Mouse (Mus musculus) skeletal muscle tissue, adult 2 months (tissue): ENCODE results near the gene Hivep2.

ENCODE experiments used
- DNase-seq: peaks from one replicate; pipeline ENCODE4 v3.0.0-alpha.2; 2012; ENCODE audit warnings: low read depth, low spot score

Hivep2 gene

DNA sequence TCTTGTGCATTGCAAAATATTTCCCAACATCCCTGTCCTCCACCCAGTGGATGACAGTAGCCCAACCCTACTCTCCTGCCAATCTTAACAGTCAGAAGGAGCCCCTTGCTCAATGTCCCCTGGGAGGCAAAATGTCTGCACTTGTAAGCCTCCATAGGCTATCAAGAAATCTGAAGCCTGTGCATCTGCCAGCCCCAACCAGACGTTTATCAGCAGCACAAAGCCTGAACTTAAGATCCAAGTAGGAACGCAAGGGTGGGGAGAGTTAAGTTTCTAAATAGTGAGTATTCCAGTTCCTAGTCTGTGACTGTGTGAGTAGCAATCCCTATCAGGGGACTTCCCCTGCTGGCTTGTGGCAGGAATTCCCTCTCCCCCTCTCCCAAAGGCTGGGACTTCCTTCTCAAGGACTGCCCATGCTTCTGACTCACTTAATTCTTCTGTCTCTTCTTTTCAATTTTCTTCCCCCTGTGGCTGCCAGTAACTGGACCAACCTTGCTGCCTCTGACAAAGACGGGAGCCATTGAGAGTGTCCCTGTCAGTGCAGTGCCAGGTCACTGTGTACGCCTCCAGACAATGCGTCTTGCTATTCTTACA lies 82.5 kb downstream of the Hivep2 start:
- DNase-seq, result peak; percentile 64

DNA sequence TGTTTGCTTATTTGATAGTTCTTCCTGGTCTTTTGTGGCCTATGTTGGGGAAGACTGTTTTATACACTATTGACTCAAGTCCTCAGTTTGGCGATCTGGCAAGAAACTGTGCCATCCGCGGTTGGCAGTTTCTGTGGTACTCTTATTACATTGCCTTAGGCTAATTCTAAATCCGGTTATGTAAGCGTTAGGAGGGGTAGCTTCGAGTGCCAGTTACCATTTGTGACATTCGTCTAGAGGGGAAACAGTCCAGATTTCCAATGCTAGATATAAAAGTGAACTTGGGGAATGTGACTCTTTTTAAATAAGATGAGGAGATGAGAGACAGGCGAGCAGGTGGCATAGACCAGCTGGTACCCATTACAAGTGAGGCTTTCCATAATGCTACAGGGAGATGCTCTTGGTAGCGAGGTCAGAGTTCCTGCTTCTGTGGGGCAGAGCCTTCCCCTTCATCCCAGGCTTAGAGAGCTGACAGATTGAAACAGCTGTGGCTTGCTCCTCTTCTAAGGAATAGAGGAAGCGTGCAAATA lies 83.1 kb downstream of the Hivep2 start:
- DNase-seq, result peak; percentile 75

DNA sequence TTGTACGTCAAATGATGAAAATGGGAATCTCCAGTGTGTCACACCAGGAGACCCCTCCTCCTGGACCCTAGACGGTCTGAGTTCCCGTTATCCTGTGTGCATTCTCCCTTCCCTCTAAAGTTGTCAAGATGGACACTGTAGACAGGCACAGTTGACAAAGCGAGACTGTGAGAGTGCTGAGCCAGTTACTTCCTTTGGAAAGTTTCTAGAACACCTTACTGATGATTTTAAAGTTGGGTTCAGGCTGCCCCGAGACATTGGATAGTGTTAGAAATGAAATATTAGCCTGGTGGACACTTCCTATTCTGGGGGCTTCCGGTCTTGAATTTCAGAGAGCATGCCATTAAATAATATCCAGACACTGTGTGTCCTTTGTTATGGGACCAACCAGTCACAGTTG lies 83.8 kb downstream of the Hivep2 start:
- DNase-seq, result no peak

DNA sequence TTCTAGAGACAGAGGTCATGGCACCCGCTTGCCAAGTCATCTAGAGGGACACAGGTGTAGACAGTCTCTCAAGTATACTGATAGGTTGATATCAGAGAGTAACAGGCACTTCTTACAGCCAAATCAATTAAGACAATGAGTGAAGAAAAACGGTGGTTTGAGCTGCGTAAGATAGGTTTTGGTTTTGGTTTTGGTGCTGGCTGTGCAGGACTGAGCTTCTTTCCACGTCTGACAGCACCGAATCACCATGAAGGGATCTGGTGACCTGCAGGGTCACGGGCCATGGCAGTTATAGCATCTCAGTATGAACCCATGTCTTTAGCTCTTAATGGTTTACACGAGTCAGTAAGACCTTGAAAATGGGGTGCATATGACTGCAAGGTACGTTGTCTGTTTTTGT lies 84.7 kb downstream of the Hivep2 start:
- DNase-seq, result no peak

DNA sequence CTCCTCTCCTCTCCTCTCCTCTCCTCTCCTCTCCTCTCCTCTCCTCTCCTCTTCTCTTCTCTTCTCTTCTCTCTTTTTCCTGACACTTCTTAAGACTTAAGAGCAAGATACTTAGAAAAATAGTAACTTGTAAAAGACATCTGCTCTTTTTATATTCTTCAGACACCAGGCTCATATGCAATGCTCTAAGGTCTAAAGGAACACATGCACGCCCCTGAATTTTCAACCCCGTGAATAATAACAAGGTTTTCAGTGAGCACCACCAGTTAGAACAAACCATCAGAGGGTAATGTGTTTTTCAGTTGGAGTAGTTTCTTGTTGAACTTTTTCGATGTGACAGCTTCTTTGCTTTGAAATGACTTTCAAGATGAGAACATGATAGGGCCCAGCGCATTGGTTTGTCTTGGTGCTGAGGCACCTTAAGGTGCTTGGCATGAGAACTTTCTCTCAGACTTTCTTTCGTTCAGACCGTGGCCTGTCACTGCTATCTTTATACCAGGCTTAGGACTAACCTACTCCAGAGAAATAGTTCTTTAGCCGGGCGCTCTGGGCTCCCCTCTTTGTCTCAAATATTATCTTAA lies 86.3 kb downstream of the Hivep2 start:
- no peak for DNase-seq

DNA sequence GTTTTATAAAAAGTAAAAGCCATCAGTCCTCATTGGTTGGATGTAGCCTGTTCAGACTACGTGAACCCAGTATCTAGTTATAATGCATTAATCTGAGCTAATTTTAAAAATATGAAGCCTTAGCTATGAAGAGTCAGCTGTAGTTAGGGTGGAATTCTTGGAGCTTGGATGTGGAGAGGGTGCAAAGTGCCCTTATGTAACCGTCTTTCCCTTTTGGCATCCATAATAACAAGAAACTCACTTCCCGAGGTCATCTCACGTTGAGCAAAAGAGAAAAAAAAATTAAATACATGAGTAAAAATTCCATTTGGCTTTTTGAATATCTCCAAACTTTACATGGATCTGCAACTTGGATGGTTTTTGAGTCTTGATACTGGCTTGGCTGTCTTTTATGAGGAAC lies 89.0 kb downstream of the Hivep2 start:
- no peak for DNase-seq

DNA sequence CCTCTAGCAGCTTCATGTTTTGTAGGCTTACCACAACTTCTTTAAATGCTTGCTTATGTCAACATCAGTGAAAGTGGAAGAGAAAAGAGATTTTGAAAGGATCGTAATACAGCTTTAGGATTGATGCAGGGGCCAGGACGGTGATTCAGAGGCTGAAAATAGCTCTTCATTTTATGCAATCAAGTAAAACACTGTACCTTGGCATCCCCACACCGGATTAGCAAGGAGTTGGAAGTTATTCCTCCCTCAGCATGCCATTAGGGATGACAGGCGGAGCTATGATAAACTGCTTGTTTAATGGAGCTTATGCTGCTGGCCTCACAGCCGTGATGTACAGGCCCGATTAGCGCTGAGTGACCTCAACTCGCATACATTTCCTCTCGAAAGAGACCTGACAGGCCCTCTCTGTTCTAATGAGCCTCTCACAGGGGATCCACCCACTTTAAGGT lies 89.7 kb downstream of the Hivep2 start:
- DNase-seq, result peak; percentile 80

DNA sequence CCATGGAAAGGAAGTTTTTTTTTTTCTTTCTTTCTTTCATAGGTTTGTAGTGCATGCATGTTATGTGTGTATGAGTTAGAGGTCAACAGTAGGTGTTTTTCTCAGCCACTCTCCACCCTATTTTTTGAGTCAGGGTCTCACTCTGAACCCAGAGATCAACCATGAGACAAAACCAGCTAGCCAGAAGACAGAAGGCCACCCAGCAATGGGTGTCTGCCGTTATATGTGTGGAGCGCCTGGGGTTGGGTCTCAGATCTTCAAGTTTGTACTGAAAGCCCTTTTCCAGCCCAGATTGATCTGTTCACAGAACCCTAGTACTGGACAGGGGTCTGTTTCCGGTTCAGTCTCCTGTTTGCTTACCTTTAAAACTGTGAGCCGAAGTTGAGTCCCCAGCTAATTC lies 90.2 kb downstream of the Hivep2 start:
- no peak for DNase-seq

DNA sequence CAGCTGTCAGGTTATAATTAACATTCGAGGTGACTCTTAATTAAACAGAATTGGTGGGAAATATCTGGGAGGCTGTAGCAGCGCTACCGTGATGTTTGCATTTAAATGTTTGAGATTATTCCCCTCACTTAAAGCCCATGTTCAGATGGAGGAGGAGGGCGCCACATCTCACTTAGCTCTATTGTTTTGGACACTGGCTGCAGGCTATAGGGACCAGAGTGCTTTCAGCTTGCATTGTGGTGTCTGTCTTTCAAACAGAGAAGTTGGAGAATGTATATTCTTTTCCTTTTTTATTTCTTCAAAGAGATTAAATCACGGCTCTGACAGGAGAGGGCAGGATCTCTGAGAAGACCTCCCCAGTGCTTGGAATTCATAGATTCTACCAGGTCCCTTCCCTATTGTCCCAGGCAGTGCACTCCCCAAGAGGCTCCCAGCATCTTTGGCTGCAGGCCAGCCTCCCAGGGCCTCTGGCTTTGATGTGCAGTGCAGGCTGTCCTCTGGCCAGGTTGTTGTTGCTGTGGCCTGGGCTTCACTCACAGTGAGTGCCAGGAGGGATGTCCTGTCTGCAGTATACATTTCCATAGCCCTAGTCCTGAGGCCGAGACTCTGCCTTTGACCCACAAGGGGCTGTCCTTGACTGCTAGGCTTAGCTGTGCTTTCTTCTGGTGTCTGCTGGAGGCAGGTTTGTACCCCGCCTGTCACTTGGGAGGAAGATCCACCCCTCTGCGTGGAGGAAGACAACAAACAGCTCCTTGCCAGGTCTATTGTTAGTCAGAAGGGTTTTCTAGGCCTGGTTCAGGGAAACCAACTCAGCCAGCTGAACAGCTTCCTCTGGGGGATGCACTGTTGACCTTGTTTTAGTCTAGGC lies 90.9 kb downstream of the Hivep2 start:
- DNase-seq, result peak; percentile 84

DNA sequence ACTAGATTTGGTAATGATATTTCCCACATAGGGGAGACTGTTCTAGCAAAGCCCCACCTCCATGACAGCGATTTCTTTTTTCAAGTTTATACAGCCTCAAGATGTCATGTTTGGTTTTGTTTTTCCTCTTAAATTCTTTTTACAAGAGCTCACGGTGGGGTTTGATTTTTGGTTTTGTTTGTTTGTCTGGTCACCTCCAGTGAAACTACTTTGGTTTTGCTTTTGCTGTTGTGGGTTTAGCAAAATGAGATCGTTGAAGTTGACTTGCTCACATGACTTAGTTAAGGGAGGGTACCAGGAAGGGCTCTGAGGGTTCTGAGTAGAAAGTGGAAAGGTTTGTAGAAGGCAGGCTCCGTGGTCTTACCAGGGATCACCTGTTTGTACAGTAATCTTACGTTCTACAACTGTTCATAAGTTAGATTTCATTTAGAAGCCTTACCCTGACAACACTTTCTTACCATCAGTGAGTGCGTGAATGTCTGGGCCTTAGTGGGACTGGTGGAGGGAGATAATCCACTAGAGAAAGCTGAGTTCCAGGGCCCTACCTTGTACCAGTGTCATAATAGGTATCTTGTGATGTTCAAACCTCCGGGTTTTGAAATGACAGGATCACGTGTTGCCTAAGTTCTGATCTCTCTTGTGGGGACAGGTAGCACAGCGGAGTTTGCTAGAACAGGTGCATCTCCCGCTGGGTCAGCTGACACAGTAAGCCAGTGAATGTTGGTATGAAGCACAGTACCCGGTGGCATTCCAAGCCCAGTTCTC lies 92.1 kb downstream of the Hivep2 start:
- no peak for DNase-seq

DNA sequence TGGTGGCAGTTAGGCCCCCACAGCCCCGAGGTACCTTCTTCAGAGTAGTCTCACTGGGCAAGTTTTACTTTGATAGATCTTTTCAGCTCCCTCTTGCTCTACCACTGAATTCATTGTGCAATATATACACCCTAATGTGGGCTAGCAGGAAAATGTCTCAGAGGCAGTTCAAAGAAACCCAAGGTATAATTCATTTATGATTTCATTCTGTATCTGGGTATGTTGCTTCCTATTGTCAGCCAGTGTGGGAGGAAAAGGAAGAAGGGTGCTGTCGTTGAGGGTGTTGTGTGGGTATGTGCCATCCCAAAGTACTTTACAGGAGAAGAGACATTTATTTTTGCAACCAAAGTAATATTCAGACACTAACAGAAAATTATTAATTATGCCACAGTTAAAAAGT lies 92.9 kb downstream of the Hivep2 start:
- no peak for DNase-seq

DNA sequence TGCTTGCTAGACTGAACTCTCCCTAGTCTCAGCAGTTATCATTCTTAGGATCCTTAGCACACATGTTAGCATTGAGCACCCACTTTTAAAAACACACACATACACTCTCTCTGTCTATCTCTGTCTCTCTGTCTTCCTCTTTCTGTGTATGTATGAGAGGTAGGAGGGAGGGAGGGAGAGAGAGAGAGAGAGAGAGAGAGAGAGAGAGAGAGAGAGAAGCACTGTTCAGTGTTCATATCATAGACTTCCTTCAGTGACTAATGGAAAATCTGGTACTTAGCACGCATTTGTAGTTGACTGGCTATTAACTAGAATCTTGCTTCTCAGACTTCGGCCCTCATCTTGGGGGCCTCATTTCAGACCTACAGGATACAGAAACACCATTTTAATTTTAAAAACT lies 93.7 kb downstream of the Hivep2 start:
- DNase-seq, result no peak

DNA sequence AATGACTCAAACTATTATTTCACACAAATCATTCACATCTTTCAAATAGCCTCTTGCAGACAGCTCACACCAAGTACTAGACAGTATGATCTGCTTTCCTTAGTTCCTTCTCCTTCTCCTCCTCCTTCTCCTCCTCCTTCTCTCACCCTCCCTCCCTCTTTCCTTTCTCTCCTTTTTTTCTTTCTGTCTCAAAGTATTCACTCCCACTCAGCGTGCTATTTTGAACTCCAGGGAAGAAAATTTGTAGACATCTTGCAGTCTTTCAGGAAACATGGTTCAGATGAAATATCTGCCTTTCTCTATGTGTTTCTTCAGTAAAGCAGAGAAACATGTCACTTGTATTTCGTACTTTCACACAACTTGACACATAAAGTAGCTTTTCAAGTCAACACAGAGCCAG lies 94.4 kb downstream of the Hivep2 start:
- DNase-seq, result no peak

DNA sequence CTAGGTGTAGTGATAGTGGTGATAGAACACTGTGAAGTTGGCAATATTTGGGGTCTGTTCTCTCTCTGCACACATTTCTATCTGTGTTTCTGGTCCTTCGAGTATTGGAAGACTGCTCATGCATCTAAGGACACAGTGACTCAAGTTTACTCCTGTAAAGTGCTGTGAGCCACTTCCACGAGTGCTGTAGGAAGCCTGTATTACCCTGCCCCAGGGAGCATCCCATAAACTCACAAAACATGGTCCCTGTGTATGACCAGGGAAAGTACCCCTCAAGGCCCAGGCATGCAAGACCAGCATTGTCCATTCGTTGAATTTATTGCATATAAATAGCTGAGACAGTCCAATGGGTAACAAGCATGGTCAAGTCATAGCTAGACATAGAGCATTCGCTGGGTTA lies 97.4 kb downstream of the Hivep2 start:
- DNase-seq, result no peak

DNA sequence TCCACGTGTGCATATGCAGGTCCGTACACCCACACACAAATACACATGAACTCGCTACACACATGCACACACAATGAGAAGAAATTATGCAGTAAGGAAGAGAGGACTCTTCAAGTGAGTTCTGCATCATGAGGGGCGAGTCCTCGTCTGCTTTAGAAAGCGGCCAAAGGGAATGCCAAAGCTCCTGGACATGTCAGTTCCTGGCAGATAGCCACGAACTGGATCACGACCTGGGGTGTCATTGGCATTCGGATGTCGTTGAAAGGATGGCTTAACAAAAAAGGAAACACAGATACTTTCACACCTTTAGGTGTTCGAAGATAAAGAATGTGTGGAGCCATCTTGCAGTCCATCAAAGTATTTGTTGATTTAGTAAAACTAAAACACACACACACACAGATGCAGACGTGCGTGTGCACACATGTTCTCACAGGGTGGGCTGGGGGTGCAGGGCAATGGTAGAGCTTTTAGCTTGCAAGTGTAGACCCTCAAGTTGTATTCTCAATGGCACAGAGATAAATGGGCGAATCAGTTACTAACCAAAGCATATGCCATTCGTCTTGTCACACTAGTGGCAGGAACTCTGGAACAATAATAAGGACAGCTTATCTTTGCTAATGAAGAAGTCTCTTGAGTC lies 99.0 kb downstream of the Hivep2 start:
- no peak for DNase-seq

DNA sequence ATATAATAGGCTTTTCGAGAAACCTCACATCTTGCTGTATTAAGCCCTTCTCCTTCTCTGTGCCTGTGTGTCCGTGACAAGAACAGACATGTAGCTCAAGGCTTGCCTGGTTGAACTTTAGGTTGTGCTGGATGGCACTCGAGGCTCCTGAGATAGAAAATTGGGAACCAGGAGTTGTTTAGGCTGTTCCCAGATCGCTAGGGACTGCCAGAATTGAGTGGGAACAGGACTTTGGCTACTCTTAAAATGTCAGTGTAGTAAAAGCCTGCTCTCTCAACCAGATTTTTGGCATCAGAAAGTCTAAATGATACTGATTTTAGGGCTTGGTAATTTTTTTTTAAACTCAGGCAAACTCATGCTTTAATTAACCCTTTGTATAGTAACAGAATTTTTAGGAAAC lies 101.9 kb downstream of the Hivep2 start:
- DNase-seq, result no peak

DNA sequence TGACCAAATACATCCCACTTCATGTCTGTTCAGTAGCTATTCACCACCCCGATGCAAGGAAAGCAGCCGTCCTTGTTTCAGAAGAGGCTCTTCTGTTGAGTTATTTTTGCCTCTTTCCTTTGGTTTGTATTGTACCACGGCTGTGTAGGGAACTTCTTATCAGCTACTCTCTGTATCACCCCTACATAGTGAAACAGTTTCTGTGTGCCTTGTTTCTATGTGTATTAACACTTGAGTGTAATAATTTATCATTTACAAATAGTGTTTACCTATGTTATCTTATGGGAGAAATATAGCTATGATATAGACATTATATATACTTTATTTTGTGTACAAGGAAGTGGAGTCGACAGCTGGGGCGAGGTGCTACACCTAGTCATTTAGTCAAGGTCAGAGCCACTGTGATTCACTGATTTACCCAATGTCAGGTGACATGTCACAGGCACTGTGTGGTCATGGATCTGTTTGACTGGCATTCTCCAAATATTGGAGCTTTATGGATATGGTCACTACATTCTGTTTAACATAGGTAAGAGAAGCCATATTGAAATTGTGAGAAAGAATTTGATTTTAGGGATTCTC lies 104.7 kb downstream of the Hivep2 start:
- DNase-seq, result no peak

DNA sequence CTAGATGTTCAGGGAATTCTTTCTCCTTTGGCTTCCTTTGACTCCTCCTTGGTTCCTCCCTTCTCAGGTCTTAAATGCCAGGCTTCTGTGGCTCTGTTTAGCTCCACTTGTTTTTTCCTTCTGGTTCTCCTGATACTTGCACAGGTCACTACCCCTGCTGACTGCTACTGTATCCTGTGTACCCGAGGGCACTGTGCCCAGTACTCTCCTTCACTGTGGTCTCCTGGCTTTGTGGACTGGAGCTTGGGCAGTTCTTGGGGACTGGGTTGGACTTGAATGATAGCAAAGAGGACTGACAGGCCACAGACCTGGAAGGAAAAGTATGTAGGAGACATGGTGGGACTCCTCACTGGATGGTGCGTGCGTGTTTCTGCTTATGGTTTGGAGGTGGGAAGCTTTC lies 106.6 kb downstream of the Hivep2 start:
- DNase-seq, result no peak

DNA sequence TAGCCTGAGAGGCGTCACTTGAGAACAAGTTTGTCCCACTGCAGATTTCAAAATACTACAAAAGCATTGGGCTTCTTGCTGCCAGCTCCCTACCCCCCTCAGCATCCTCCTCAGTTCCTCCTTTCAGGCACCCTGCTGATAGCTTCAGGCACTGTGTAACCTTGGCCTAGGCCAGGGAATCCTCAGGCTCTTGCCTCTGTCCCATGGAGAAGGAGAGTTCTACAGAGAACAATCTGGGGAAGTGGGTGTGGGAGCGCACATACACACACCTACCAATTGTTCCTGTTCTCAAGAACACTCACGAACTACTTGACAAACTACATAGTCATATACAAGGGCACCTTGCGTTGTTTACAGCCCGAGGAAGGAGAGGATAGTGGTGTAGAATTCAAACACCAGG lies 109.9 kb downstream of the Hivep2 start:
- no peak for DNase-seq

DNA sequence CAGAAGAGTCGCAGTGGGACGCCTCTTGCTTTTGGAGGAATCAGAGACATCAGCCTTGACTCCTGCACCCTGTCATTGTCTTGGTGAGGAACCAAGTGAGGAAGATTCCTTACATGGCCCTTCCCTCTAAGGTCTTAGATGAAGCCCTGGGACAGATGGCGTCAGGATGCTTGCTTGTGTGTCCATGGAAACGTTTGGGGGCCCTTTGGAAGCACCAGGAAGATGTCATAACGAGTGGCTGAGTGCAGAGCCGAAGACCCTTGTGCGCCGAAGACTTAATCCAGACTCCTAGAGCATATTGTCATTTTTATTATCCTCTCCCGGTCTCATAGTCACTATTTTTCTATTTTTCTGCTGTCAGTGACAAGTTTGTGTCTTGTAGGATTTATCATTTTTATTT lies 111.0 kb downstream of the Hivep2 start:
- DNase-seq, result no peak

DNA sequence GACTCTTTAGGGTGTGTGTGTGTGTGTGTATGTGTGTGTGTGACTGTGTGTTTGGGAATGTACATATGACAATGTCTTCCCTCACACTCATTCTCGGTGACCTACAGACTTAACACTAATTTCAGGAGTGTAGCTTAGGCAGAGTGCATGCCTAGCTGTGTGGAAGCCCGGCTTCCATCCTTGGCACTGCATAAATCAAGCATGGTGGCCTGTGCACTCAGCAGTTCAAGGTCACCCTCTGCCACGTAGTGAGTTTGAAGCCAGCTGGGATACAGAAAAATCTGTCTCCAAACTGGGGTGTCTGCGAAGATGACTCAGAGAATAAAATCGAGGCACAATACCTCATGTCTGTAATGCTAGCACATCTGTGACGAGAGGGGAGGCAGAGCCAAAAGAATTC lies 115.0 kb downstream of the Hivep2 start:
- no peak for DNase-seq
